Mouse (Mus musculus) testis, postnatal 14 days (tissue): Measurements from ENCODE around the gene Xndc1.
"Not testable (repeated sequence)": the region's sequence is repeated elsewhere in the genome, so short reads cannot be mapped to it uniquely, and the experiment has no call there.

Source experiments
- DNase-seq: peaks from one replicate; pipeline ENCODE4 v3.0.0; 2021; ENCODE audit warnings: low spot score

The Xndc1 gene

GRCm38 (mm10) chr7:102065046-102065891, at the start of gene Xndc1, which contains the start of the genes Rnf121 and Xntrpc:
Xndc1 (plus strand) TSS chr7:102065511.
Rnf121 (minus strand) TSS chr7:102065469.
Xntrpc (plus strand) TSS chr7:102065713.
- peak; percentile 94 for DNase-seq

- no peak for DNase-seq
Measured at GRCm38 (mm10) chr7:102016936-102017335, 48.4 kb upstream of the Xndc1 start.

DNA sequence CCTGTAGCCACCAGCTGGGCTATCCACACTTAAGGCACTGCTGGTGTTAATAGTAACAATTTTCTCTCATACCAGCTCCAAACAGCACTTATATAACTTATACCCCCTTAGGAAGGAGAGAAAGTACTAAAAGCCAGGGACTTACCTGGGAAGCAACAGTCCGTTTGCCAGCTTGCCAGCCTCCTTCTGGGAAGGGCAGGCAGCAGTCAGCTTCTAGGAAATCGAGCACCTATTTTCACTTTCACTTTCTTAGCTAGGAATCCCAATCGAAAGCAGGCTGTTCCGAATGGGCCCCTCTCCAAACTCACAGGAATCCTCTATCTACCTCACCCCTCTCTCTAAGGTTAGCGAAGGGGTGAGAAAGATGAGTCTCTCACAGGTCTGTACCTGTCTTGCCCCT, 47.9 kb upstream of the Xndc1 start:
- DNase-seq: no peak

DNA sequence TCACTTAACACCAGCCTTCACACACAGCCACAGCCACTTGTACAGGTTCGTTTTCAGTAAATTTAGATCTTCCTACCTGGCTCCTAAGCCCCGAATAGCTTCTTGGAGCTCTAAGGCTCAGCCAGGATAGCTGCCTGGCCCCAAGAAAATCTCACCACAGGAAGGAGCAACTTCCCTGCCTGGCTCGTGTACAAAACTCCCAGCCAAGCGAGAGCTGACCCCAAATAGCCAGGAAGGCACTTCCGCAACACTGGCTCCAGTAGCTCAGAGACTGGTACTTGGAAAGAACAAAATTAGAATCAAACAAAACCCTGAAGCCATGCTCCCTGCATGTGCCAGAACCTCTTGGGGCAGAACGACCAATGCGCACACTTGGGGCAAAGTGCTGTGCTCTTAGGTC, 47.3 kb upstream of the Xndc1 start:
- no peak for DNase-seq

- DNase-seq: no peak
Measured at GRCm38 (mm10) chr7:102018590-102018989, 46.7 kb upstream of the Xndc1 start, which contains the start of gene Il18bp. Il18bp (minus strand) TSS chr7:102018690.

- no peak for DNase-seq
Measured at GRCm38 (mm10) chr7:102019362-102019761, 45.9 kb upstream of the Xndc1 start.

DNA sequence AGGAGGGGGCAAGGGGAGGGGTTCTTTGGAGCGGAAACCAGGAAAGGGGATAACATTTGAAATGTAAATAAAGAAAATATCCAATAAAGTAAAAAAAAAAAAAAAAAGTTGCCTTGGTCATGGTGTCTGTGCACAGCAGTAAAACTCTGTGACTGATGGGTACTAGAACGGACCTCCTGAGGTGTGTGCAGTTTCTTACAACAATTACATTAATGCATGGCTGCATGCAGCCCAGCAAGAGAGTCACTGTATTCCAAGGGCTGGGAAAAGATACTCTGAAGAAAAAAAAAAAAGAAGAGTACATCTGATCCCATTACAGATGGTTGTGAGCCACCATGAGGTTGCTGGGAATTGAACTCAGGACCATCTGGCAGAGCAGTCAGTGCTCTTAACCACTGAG, 44.4 kb upstream of the Xndc1 start:
- not testable (repeated sequence) for DNase-seq

DNA sequence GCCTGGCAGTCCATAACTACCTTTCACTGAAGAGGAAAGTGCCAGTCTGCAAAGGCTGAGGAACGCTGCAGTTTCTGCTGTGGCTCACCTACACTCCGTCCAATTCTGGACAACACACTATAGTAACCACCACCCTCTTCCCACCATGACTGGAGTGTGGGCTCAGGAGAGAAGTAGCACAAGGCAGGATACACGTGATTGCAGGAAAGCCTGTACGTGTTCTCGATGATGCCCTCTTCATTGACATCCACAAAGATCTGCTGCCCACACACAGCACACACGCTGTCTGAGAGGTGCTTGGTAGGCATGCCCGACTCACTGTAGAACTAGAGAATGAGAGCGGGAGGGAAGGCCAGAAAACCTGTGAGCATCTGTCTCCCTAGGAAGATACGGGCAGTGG, 41.5 kb upstream of the Xndc1 start:
- no peak for DNase-seq

DNA sequence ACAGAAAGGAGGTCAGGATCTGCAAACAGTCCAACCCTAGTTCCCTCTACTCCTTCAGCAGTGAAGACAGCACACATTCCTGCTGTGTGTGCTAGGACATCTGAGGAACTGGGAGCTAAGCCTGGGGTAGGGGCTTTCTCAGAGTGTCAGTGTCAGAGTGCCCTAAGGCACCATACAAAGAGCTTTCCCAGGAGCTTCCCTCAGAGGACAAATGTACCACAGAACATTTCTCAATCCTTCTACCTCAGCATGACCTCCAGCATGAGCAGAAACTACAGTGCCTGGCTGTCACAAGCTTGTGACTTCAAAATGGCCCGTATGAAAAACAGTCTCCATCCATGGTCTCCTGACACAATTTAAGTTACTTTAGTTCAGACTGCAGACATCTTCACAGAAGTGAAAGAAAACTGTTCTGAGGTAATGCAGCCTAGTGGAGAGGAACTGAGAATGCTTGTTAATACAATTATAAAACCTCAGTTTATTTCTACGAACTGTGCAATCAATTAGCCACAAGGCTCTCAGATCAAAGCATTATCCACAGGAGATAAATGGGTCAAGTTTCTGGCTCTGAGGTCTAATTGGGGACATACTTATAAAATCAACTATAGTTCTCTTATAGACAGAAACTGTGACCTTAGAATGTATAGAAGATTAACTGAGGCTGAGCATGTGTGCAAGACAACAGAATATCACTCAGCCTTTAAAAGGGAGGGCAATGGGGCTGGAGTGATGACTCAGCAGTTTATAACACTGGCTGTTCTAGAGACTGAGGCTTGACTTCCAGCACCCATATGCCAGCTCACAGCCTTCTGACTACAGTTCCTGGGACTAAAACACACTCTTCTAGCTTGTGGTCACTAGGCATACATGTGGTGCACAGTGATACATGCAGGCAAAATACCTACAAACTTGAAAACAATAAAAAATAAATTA, 39.9 kb upstream of the Xndc1 start:
- DNase-seq: no peak

DNA sequence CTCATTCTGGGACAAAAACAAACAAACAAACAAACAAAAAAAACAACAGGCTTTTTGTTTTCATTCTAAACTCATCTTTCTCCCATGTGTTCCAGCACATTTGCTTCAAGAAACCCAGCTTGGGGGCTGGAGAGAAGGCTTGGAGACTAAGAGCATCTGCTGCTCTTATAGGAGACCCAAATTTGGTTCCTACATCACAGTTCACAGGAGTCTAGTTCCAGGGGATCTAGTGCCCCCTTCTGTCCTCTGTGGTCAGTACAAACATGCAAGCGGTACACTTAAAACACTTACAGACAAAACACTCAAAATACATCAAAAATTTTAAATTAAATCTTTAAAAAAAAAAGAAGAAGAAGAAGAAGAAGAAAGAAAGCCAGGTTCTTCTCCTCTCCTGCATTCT, 30.4 kb upstream of the Xndc1 start:
- no peak for DNase-seq

GRCm38 (mm10) chr7:102035534-102035933, 29.8 kb upstream of the Xndc1 start:
- no peak for DNase-seq

DNA sequence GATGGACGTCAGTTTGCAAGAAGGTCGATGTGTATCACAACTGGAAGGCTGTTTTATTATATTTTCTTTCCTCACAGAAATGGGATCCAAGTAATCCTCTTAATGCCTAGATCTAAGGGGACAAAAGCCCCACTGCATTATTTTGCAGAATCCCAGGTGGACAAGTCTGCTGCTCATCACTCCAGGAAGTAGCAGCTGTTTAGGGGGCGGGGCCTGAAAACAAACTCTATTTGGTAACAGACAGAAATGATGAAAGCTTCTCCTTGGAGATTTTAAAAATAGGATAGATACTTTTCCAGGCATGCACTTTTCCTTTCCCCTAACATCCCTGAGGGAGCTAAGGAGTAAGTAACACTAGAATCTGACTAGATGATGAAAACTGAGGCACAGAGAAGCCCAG, 28.0 kb upstream of the Xndc1 start:
- DNase-seq: no peak

- DNase-seq: no peak
Measured at GRCm38 (mm10) chr7:102042314-102042713, 23.0 kb upstream of the Xndc1 start.

GRCm38 (mm10) chr7:102048524-102048923, 16.8 kb upstream of the Xndc1 start:
- DNase-seq: not testable (repeated sequence)

GRCm38 (mm10) chr7:102061353-102061752, 4.0 kb upstream of the Xndc1 start:
- no peak for DNase-seq

DNA sequence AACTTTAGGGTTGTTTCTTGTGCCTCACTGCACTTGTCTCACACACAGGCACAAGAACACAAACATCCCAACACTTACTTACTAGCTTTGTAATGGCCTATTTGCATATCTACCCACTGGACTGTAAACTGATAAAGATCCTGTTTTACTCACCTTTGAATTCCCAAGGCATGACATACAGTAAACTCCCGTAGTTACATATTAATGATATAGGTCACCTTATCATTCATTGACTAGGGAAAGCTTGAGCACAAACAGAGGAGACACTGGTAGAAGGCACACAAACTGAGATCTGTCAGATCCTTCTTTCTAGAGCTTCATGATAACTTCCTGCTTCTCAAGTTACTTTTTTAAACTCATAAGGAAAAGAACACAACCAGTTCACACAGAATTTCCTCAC, 3.1 kb upstream of the Xndc1 start:
- DNase-seq: no peak

- no peak for DNase-seq
Measured at GRCm38 (mm10) chr7:102063891-102064290, 1.4 kb upstream of the Xndc1 start.

GRCm38 (mm10) chr7:102064655-102065045, 661 bp upstream of the Xndc1 start:
- no peak for DNase-seq

DNA sequence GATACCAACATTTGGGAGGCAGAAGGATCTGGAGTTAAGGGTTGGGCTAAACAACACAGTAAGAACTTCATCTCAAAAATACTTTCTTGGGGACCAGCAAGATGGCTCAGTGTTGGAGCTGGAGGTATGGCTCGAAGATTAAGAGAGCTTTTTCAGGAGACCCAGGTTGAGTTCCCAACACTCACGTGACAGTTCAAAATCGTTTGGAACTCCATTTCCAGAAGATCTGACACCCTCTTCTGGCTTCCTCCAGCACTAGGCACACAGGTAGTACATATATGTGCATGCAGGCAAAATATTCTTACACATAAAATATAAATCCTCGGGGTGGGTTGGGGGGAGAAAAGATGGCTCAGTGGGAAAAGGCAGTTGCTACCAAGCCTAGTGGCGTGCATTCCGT, 1.1 kb downstream of the Xndc1 start:
- no peak for DNase-seq

DNA sequence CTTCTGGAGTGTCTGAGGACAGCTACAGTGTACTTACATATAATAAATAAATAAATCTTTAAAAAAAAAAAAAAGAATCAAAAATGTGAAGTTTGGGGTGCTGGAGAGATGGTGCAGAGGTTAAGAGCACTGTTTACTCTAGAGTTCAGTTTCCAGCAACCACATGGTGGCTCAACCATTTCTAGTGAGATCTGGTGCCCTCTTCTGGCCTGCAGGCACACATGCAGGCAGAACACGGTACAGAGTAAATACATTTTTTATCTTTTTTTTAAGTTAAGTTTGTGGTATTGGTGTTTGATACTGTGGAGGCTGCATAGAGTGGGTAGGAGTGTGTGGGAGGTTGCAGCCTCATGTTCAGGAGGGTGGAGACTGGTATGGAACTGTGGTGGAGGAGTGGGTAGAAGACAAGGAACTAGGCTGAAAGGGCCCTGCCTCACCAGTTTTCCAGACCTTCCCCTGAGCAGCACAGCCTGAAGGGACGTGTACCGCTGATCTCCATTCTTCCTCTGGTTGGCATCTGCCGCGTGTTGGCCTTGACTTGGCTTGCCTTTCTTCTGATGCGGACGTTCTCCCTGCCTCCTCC, 11.5 kb downstream of the Xndc1 start:
- DNase-seq: no peak

DNA sequence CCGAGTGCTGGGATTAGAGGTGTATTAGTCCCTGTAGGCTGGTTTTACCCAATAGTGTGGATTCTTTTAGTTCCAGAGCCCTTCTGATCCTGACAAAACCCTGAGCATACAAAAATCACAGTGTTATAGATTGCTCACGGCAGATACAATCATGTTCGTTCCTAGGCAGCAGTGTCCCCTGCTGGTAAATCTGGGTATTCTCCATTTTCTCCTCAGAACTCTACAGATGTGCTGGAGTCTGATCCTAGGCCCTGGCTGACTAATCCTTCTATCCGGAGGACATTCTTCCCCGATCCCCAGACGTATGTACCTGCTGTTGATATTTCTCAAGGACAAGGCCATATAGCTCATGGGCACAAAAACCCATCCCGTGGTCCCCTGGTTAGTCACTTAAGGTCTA, 13.2 kb downstream of the Xndc1 start:
- no peak for DNase-seq

- DNase-seq: no peak
Measured at GRCm38 (mm10) chr7:102080311-102080710, 15.0 kb downstream of the Xndc1 start.
